Mouse (Mus musculus): Measurements from ENCODE around the gene Ccdc60.
"Not testable (repeated sequence)": the region's sequence is repeated elsewhere in the genome, so short reads cannot be mapped to it uniquely, and the experiment has no call there.

Gene Ccdc60

DNA sequence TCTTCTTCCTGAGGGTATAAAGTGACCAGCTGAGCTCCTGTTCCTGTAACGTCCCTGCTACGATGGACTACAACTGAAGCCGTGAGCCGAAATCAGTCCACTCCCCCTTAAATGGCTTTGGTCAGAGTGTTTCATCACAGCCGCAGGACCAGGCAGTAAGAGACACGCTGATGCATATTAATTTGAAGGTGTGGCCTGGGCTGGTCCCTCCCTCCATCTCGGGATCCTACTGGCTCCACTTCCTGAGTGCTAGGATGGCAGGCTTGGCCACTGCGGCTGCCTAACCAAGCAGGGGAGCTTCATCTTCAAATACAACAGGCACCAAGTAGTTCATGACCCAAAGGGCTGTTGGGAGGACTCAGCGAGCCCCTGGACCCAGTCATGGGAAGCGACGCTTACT is 94.3 kb downstream of the Ccdc60 start:
- in situ Hi-C loops (cut with MseI, MboI) = no loop called here

DNA sequence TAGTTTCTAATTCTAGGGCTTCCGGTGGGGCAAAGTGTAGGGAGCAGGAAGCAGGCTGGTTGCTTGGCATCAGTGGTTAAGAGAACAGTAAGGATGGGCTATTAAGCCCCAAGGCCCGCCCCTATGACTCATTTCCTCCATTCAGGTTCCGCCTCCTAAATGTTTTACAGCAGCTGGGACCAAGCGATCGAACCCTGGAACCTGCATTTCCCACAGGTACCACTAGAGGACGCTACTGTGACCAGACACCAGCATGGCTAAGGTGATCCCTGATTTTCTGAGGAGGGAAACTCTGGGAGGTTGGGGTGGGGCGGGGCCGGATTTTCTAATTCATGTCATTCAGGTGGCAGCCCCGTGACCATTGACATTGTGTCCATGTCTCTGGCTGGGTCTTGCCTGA is 96.1 kb downstream of the Ccdc60 start:
- in situ Hi-C loops (cut with MseI, MboI) = no loop called here

DNA sequence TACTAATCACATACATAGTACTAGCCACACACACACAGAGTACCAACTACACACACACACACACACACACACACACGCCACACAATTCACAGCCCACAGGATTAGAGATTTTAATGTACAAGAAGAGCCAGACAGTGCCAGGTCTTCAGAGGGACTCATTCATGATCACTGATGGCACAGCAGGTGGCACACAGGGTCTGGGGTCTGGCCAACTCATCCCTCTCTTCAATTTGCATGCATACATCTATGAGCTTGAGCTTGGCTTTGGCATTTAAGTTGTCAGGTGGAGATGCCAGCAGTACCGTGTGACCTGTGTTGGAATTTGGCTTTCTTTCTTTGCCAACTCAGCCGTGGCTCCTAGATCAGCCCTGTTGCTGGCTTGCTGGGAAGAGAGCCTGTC is 97.2 kb downstream of the Ccdc60 start:
- in situ Hi-C loops (cut with MseI, MboI) = no loop called here

DNA sequence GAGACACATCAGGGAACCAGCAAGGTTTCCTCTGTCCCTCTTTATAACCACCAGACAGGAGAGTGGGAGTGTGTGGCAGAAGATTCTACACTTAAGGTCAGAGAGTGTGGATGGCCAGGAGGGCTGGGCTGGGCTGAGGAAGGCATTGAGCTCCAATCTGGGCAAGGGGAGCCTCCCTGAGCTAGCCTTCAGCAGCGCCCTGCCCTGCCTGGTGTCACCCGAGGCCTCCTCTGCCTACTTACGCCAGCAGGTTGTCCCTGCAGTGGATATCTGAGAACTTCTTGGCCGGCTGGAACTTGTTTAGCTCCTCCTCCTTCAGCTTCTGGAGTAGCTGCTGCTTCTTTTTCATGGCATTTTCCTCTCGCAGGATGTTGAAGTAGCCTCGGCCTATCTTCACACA is 99.0 kb downstream of the Ccdc60 start:
- in situ Hi-C loops (cut with MseI, MboI) = no loop called here

DNA sequence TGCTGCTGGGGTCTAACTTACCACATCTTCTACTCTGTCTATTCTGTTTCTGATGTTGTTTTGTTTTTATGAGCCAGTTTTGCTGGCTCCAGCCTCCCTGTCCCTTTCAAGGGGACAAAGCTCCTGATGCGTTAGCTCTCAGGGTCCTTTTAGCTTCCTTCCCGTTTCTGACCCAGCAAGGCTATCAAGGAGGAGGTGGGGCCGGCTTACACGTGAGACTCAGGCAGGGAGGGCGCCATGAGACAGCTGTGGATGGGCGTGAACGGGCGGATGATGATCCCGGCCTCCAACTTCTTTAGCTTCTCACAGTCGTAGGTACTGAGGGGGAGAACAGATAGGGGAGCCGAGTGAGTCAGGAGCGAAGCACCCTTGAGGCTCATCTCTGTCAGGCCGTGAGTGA is 108.2 kb downstream of the Ccdc60 start:
- in situ Hi-C loops (cut with MseI, MboI) = no loop called here

DNA sequence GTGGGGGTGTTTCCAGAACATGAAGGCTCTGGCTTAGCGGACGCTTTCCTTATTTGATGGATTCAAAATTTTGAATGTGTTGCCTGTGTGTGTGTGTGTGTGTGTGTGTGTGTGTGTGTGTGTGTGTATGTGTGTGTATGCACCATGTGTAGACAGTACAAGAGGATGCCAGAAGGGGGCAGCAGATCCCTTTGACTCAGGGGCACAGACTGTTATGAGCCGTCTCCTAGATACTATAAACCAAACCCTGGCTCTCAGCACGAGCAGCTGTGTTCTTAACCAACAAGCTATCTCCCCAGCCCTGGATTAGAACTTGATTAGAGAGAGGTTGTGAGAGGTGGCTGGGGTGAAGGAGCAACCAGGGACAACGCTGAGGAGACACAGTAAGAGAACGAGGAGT is 117.1 kb downstream of the Ccdc60 start:
- in situ Hi-C loops (cut with MseI, MboI) = no loop called here

DNA sequence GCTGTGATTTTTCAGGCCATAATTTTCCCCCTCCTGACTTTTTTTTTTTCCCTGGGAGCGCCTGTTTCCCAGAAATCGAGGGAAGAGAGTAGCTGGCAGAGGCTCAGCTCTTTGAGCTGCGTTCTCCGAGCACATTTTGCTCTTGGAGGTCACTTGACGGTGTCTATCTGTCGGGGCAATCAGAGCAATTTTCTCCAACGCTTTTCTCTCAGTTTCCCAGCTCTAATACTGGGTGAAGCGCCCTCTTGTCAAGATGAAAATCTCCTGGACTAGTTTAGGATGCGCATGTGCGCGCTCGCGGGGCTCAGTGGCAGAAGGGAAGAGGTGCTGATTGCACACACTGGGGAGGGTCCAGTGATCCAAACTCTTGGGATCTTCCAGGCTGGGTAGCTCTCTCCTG is 121.8 kb downstream of the Ccdc60 start:
- in situ Hi-C loops (cut with MseI, MboI) = no loop called here

DNA sequence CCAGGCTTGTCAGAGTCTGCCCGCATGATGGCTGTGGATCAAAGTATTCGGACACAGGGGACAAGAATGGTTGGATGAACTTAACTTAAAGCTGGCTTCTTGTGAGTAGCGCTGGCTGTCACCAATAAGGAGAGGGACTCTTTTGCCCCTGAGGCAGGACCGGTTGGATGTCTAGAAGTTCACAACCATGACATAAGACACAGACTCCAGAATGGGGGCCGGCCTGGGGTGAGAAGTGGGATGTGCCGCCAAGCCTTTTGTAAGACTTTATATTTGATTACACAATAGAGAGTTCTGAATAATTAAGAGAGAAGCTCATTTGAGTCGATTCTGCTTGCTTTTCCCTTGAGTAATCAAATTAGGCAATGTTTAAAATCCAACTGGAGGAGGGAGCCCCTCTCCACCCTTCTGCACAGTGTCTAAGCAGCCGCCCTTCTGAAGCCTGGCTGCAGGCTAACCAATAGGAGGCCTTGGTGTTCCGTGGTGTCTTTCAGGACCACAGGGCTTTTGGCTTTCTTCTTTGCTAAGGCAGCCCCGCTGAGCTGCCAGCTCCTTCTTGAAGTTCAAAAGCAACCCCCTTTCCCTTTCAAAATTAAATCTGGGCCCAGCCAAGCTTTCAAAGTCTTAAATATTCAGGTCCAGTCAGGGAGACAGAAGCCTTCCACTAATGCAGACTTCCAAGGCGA is 123.4 kb downstream of the Ccdc60 start:
- in situ Hi-C loops (cut with MseI, MboI) = no loop called here

DNA sequence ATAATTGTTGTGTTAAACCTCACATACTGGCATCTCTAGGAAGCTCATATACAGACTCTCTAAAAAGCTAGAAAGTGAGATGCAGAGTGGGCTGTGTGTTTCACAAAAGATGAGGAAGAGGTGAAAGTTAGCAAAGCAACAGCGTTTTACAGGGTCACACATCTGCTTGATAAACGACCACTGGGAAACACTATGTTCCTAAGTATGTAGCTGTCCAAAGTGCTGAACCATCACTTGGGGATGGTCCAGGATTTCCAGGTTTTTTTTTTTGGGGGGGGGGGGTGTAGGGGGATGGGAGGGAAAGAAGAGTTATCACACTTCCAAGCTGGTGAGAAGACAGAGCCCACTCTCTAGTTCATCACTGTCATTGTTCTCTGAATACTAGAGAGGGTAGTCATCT is 134.0 kb downstream of the Ccdc60 start:
- in situ Hi-C loops (cut with MseI, MboI) = no loop called here

DNA sequence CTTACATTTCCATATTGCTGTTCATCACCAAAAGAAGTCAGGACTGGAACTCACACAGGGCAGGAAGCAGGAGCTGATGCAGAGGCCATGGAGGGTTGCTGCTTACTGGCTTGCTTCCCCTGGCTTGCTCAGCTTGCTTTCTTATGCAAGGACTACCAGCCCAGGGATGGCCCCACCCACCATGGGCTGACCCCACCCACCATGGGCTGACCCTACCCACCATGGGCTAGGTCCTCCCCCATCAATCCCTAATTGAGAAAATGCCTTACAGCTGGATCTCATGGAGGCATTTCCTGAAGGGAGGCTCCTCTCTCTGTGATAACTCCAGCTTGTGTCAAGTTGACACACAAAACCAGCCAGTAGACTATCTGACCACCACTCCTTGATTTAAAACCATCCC is 142.3 kb downstream of the Ccdc60 start:
- in situ Hi-C loops (cut with MseI, MboI) = not testable (repeated sequence)

DNA sequence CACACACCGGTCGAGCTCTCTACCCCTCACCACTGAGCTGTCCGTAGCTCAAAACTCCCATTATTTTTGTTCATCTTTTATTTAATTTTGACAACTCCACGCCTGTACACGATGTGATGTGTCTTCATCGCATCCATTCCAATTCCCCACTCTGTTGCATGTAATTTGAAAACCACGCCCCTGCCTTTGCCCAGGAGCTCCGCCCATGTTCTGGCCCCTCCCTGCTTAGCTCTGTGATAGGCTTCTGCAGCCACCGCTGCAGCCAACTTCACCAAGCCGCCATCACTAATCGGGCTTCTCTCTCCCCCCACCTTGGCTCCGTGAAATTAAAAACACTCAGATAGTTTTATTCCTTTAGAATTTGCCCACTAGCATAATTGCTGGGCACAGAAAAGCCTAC is 144.1 kb downstream of the Ccdc60 start:
- in situ Hi-C loops (cut with MseI, MboI) = no loop called here

DNA sequence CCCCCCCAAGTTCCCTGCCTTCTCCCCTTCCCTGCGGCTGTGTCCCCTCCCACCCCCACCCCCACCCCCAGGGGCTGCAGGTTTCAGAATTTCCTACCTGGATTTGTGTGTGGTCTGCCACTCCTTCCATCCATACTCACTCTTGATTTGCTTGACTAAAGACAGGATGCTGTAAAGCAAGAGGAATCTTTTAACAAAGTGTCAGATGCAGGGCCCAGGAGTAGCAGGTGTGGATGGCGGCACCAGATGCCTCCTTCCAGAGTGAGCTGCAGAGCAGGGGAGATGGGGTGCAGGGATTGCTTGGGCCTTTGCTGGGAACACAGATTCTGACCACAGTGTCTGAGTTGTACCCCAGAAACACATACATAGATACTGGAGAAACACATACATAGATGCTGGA is 148.1 kb downstream of the Ccdc60 start:
- in situ Hi-C loops (cut with MseI, MboI) = no loop called here

DNA sequence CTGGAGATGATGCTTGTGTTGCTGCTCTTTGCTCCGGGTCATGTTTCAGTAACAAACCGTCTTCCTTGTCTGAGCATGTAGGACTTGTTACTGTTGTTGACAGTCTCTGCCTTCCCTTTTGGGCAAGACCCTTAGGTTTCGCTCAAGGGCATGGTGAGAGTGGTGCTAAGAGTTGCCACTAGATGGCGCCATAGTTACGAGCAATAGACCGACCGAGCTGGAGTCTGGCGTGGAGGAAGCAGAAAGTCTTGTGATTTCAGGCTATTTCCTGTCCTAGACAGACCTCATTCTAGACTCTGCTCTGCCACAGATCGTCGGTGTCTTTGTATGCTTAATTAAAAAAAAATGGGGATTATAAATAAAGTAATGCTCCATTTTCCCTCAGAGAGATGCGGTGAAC is 165.4 kb downstream of the Ccdc60 start:
- in situ Hi-C loops (cut with MseI, MboI) = loop anchor here in 1 of 2 experiments (10.0 kb wide), 1 partner anchor 241 kb away; no protein-coding TSS in a partner anchor

DNA sequence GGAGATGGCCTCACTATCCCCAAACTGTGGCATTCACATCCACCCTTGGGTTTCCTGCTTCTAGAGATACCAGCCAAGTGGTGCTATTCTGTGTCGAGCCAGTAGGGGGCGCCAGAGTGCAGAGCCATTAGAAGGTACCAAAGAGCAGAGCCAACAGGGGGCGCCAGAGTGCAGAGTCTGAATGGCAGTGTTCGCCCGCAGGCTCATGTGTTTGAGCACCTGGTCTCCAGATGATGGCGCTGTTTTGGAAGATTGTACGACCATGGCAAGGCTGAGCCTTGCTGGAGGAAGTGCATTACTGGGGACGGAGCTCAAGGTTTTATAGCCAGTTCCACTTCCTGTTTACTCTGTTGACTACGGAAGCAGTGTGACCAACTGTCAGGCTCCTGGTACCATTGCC is 172.2 kb downstream of the Ccdc60 start:
- in situ Hi-C loops (cut with MseI, MboI) = no loop called here

DNA sequence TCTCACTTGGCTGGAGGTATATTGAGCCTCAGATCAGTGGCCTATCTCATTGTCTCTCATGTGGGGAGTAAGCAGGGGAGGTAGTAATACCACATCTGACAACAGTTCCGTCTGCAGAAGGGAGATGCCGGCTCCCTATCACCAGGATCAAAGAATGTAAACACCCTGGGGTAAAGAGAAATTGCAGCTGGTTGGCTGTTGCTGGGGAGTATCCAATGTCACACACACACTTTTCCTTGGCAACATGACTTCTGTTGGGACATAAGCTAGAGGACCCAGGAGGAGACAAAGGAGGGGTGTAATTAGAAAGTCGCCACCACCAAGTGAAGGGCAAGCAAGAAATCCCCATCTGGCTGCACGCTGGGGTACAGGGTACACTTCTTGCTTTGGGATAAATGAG is 172.7 kb downstream of the Ccdc60 start:
- in situ Hi-C loops (cut with MseI, MboI) = no loop called here

DNA sequence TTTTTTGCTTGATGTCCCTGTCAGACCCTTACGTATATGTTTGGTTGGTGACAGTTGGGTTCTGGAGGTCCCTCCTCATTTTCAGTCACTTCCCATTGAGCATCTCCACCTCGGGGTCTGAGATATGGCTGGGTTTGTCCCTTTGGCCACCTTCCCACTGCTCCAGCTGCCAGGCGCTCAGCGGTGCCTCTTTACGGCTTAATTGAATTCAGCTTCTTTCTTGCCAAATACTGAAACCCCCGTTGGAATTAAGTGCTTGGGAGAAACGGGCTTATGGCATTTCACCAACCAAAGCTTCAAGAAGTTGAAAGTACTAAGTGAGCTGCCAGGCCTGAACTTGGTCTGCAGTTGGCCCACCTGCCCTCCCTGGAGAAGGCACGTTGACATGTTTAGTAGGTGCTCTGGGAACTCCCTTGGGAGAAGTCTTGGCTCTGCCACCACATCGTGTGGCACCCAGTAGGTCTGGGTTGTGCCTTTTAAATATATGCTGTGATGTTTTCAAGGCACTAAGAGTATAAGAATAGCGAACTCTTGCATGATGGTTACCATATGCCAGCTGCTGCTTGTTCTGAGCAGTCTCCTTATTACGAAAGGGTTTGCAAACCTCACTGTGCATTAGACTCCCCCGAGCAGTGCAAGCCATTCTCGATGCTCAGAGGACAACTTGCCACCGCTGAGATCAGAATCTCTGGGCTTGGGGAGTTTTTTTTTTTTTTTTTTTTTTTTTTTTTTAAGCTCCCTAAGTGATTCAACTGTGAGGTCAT is 173.5 kb downstream of the Ccdc60 start:
- in situ Hi-C loops (cut with MseI, MboI) = no loop called here

DNA sequence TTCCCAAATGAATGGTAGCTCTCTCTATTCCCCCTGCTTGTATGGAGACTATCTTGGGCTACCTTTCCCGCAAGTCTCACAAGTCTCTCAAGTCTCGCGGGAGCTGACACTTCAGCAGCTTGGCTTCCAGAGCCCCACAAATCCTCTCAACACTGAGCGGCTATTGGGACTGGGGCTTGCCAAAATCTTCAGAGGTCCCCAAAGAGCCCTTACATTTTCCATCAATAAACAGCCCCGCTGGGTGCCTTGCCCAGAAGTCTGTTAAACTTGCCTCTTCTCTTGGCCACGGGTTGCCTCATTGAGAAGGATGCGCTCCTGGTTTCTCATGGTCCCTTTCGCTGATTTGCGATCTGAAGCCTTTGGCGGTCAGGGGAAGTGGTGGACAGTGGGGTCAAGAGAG is 180.1 kb downstream of the Ccdc60 start:
- in situ Hi-C loops (cut with MseI, MboI) = no loop called here

DNA sequence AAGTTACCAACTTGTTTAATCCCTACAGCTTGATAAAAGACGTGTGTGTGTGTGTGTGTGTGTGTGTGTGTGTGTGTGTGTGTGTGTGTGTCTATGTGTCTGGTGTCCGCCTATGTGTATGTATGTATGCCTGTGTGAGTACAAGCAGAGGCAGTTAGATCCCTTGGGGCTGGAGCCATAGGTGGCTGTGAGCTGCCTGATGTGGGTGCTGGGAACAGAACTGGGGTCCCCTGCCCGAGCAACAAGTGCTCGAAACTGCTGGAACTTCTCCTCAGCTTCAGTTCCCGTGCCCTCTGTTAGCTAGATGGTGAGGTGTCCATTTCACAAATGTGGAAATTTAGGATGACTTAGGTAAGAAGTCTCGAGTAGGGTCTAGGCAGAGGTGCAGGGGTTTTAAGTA is 204.6 kb downstream of the Ccdc60 start:
- in situ Hi-C loops (cut with MseI, MboI) = no loop called here

DNA sequence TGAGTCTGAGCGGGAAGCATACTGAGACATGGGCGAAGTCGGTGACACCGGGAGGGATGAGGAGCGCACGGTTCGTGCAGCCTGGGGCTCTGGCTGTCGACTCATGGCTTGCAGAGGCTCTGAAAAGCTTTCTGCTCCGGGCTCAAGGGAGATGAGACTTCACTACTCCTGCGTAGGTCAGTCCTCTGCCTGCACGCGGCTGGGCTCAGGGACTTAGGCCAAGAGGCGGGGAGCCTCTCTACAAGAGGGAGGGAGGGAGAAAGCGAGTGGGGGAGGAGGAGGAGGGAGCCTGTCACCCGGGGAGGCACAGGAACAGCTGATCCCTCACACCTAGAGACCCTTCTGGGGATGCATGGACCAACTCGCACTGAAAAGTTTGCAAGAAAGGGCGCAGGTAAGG is 205.7 kb downstream of the Ccdc60 start, which contains the start of gene Tmem233:
TSS of gene Tmem233 (minus strand) at position 164 of the 400 bp plus-strand sequence.
- in situ Hi-C loops (cut with MseI, MboI) = no loop called here

DNA sequence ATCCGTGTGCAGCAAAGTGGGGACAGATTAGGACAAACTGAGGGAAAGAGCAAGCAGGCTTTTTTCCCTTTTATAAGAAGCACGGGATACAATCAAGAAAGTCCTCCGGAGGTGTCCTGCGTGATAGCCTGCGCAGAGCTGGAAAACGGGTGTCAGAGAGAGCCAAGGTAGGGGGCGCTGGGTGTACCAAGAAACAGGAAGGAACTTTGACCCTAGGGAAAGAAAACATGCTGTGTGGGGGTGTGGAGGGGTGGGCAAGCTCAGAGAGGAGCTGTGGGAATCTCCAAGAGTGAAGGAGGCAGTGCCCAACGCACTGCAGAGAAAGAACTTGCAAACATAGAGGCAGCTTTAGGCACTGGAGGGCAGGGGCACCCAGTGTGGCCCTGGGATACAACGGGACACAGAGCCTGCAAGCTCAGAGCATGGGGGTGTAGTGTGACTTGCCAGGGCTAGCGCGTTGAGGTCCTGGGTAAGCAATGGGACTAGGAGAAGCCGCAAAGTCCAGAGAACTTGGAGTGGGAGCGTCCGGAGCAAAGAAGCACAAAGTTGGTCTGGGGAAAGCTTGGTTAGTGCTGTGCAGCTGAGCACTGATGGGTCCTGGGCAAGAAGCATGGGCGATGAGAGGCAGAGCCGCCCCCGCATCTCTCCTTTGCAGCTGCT is 206.4 kb downstream of the Ccdc60 start:
- in situ Hi-C loops (cut with MseI, MboI) = no loop called here

DNA sequence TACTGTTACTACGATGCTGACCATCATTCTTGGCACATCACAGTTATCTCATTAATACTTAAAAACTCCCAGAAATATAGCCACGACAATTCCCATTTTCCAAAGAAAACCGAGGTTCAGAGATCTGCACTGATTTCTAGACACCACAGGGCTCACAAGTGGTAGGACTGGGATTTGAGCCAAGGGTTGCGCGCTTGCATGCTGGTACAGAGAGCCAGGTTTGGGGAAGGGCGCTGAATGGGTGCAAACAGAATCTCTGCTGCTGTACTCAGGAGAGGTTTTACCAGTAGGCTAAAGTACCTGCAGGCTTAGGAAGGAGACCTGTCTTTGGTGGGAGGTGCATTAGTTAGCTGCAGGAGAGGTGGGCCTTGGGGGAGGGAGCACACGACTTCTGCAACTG is 207.2 kb downstream of the Ccdc60 start:
- in situ Hi-C loops (cut with MseI, MboI) = no loop called here

DNA sequence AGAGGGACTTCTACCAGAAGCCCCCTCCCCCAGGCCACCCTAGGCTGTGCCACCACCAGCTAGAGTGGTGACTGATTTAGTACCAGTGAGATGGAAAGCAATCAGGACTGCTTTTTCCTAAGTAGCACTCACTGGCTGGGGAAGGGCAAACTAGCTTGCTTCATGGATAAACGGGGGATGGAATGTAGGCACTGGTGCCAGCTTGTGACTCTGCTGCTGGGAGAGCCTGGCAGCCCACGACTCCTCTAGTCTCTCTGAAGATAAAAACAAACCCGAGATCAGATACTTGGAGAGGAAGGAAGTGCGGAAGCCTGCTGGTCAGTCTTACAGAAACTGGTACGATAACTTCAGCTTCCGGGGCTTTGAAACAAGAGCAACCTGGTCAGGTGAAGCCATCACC is 208.0 kb downstream of the Ccdc60 start:
- in situ Hi-C loops (cut with MseI, MboI) = no loop called here

Measured in mouse trophoblast stem cell (cell line).